In the genomic region with DNA sequence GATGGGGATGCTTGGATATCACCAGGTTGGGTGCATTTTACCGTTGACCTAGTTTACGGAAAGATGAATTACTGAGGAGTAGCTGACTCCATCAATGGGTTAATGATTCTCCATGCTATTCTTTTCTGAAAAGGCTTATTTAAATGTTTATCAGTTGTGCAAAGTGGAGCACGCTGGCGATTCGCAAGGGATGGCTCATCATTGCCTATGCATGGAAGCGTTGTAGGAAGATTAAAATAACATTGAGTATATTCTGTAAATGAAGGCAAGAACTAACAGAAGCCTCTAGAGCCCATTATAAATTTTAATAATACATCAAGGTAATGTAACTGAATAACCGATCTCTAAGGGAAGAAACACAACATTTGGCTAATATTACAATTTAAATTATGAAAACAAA, we compare ENCODE assay signal across 18 mouse cellular contexts.
"Had no signal": no experiment of that assay in that cellular context is flagged by ENCODE, and none has a peak within 500 bp of the region (broad histone marks: within the 10 kb centered on the region; RNA-seq: fewer than 3 reads in every experiment).

No protein-coding gene starts in this region.

- H3K27ac ChIP-seq: limb, embryonic 12.5 days; limb, embryonic 15.5 days; liver, embryonic 14.5 days; macrophage; neural tube, embryonic 13.5 days; stomach, embryonic 15.5 days had no signal

- H3K36me3 ChIP-seq: limb, embryonic 12.5 days; limb, embryonic 15.5 days; neural tube, embryonic 13.5 days; stomach, embryonic 15.5 days had no signal

- H3K4me1 ChIP-seq: limb, embryonic 12.5 days; limb, embryonic 15.5 days; stomach, embryonic 15.5 days had no signal

- ATAC-seq: intestine, embryonic 16.5 days; liver, postnatal 0 days; lung, postnatal 0 days had no signal

- H3K4me2 ChIP-seq: limb, embryonic 12.5 days; limb, embryonic 15.5 days; liver, embryonic 11.5 days; lung, embryonic 14.5 days; neural tube, embryonic 13.5 days; stomach, embryonic 15.5 days had no signal

- H3K27me3 ChIP-seq: limb, embryonic 12.5 days; limb, embryonic 15.5 days; stomach, embryonic 15.5 days had no signal

- H3K9ac ChIP-seq: limb, embryonic 12.5 days; limb, embryonic 15.5 days; liver, embryonic 14.5 days; liver, postnatal 0 days; lung, embryonic 14.5 days; neural tube, embryonic 13.5 days; stomach, embryonic 15.5 days had no signal

- H3K9me3 ChIP-seq: limb, embryonic 12.5 days; limb, embryonic 15.5 days; neural tube, embryonic 13.5 days; stomach, embryonic 15.5 days had no signal

- H3K4me3 ChIP-seq: limb, embryonic 12.5 days; limb, embryonic 15.5 days; neural tube, embryonic 13.5 days; stomach, embryonic 15.5 days had no signal

- DNase-seq: kidney, adult 18-20 months; kidney, adult 9 months; kidney, postnatal 14 days; kidney, postnatal 4 days; liver, postnatal 0 days; right cerebral cortex, postnatal 25 days; spleen, adult 18-20 months; thymus, postnatal 25 days had no signal
